Mouse (Mus musculus): ENCODE measurements around the gene Pgbd5.

Gene Pgbd5

DNA sequence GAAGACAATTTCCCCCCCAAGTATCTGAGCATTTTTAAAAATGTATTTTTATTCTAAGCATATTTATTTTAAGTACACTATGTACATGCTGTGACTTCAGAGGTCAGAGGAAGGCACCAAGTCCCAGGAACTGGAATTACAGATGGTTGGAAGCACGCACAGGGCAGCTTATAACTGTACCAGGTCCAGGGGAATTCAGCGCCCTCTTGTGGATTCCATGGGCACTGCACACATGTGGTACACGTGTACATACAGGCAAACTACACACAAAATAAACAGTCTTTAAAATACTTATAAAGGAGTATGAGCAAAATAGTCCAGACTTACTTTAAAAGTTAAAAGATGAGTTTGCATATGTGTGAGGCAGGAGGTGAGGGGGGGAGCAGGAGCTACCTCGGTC, 45.5 kb downstream of the Pgbd5 start:
- 0 out of 2 replicates have a peak, but pooled peaks cover 4% of the 10 kb centered on the region for H3K9me3 ChIP-seq (ENCODE audit: low read length)
- no peak overlapping the region for H3K4me3 ChIP-seq (replicated peaks; ENCODE audit: low read length)
- TF ChIP-seq CTCF (conservative IDR thresholded peaks at IDR 0.05; ENCODE audit: low read length) (peak; percentile 95), NANOG (IDR thresholded peaks at IDR 0.05; ENCODE audit: borderline replicate concordance, low read length) (no peak), POU5F1 (IDR thresholded peaks at IDR 0.05; ENCODE audit: borderline replicate concordance, low read length) (no peak)
- no peaks in the 10 kb centered on the region for H3K36me3 ChIP-seq (ENCODE audit: insufficient read depth, low read length)
- peaks cover 15% of the 10 kb centered on the region for H3K4me1 ChIP-seq (replicated peaks; ENCODE audit: low read depth, low read length)
- no peaks in the 10 kb centered on the region for H3K27me3 ChIP-seq (ENCODE audit: insufficient read depth, low read length)

DNA sequence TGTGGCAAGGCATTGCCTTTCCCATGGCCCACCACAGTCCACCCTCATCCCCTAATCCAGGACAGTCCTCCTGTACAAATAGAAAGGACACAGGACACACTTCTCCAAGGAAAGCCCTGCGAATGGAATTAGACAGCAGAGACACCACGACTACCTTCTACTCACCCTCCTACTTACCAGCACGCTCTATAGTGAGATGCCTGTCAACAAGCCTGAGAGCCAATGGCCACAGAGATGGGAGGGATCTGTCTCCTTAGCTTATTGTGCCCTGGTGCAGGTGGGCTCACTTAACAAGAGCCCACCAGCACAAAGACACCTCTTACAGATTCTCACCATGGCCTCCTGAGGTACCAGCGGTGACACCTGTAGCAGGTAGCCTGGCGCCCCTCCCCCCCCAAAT, 46.4 kb downstream of the Pgbd5 start:
- Histone ChIP-seq H3K4me1 (replicated peaks; ENCODE audit: low read depth, low read length) (peaks cover 8% of the 10 kb centered on the region; the same call in 1 of the 2 replicates), H3K4me3 (replicated peaks; ENCODE audit: low read length) (no peak overlapping the region), H3K27me3 (ENCODE audit: insufficient read depth, low read length) (no peaks in the 10 kb centered on the region), H3K9me3 (ENCODE audit: low read length) (peaks cover 13% of the 10 kb centered on the region), H3K36me3 (ENCODE audit: insufficient read depth, low read length) (no peaks in the 10 kb centered on the region)
- no peak for TF ChIP-seq NANOG (IDR thresholded peaks at IDR 0.05; ENCODE audit: borderline replicate concordance, low read length)
- no peak for TF ChIP-seq POU5F1 (IDR thresholded peaks at IDR 0.05; ENCODE audit: borderline replicate concordance, low read length)
- TF ChIP-seq CTCF (conservative IDR thresholded peaks at IDR 0.05; ENCODE audit: low read length) = no peak

DNA sequence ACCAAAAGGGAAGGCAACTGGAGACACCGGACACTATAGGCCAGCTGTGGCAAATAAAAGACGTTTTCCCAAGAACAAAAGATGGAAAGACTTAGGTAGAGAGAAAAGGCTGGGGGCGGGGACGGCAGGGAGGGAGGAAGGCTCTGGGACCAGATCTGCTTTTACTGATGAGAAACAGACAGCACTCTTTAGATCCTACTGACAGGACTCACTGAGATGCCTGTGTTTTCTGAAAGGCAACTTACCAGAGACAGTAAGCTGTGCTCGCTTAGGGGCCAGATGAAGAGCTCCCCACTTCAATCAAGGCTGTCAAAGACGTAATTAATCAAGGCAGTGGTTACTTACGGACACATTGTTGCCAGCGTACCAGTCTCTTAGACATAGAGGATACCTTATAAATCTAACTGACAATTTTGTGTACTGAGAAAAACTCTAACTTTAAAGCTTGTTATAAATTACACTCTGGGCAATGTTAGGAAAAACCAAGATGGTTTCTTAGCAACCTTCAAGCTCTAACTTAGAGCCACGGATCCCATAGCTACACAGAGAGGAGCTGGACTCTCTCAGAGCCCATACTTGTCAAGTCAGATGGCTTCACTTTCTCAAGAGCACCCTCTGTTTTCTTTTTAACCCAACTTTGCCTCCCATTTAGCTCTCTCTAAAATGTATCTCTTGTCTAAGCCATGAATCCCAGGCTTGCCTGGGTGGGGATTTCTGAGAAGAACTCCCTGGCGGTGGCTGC, 47.0 kb downstream of the Pgbd5 start:
- Histone ChIP-seq H3K4me1 (replicated peaks; ENCODE audit: low read depth, low read length) (peaks cover 8% of the 10 kb centered on the region; the same call in 1 of the 2 replicates), H3K4me3 (replicated peaks; ENCODE audit: low read length) (no peak overlapping the region)
- TF ChIP-seq NANOG (IDR thresholded peaks at IDR 0.05; ENCODE audit: borderline replicate concordance, low read length) = no peak
- TF ChIP-seq POU5F1 (IDR thresholded peaks at IDR 0.05; ENCODE audit: borderline replicate concordance, low read length) = no peak
- no peak for TF ChIP-seq CTCF (conservative IDR thresholded peaks at IDR 0.05; ENCODE audit: low read length)

DNA sequence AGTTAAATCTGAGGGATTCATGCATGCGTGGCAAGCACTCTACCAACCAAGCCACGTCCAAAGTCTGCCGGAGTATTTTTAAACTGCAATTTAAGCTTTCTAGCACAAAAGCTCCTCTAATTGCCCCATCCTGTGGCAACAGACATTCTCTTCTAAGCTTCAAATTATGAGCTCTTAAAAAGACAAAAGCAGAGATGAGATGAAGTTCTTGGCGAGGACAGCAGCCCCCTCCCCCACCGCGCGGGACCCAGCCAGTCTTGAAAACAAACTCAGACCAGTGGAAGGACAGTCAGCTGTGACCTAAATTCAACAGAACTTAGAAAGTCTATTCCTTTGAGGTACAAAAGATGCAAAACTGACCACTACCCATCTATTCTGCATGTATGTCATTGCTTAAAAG, 48.3 kb downstream of the Pgbd5 start:
- no peak for TF ChIP-seq CTCF (conservative IDR thresholded peaks at IDR 0.05; ENCODE audit: low read length)
- no peak for TF ChIP-seq NANOG (IDR thresholded peaks at IDR 0.05; ENCODE audit: borderline replicate concordance, low read length)
- Histone ChIP-seq H3K36me3 (ENCODE audit: insufficient read depth, low read length) (no peaks in the 10 kb centered on the region), H3K4me1 (replicated peaks; ENCODE audit: low read depth, low read length) (peaks cover 8% of the 10 kb centered on the region; the same call in 1 of the 2 replicates), H3K9me3 (ENCODE audit: low read length) (peaks cover 31% of the 10 kb centered on the region), H3K4me3 (replicated peaks; ENCODE audit: low read length) (no peak overlapping the region), H3K27me3 (ENCODE audit: insufficient read depth, low read length) (no peaks in the 10 kb centered on the region)

More for the DNA sequence above, 47.0 kb downstream of the Pgbd5 start:
- no peaks in the 10 kb centered on the region for H3K36me3 ChIP-seq (ENCODE audit: insufficient read depth, low read length)
- peaks cover 19% of the 10 kb centered on the region for H3K9me3 ChIP-seq (ENCODE audit: low read length)
- H3K27me3 ChIP-seq (ENCODE audit: insufficient read depth, low read length) = no peaks in the 10 kb centered on the region

DNA sequence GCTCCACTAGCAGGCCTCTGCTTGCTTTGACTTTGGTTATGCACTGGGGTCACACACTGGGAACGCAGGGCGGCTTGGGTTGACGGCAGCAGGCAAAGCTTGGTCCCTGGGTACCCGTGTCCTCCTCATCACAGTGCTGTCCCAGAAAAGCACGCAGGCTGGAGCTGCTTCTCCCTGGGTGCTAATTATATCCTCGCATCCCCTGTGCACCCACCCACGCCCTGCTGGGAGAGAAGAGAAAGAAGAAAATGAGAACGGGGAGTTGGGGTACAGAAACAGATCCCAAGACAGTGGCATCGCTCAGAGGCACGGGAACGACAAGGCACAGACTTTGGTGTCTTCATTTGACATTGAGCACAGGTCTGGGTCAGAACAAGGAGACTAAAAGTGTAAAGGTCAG, 50.0 kb downstream of the Pgbd5 start:
- TF ChIP-seq CTCF (conservative IDR thresholded peaks at IDR 0.05; ENCODE audit: low read length) (no peak), POU5F1 (IDR thresholded peaks at IDR 0.05; ENCODE audit: borderline replicate concordance, low read length) (no peak), NANOG (IDR thresholded peaks at IDR 0.05; ENCODE audit: borderline replicate concordance, low read length) (no peak)
- peaks cover 48% of the 10 kb centered on the region for H3K9me3 ChIP-seq (ENCODE audit: low read length)
- H3K27me3 ChIP-seq (ENCODE audit: insufficient read depth, low read length) = no peaks in the 10 kb centered on the region
- peaks cover 8% of the 10 kb centered on the region; the same call in 1 of the 2 replicates for H3K4me1 ChIP-seq (replicated peaks; ENCODE audit: low read depth, low read length)
- no peaks in the 10 kb centered on the region for H3K36me3 ChIP-seq (ENCODE audit: insufficient read depth, low read length)
- no peak overlapping the region for H3K4me3 ChIP-seq (replicated peaks; ENCODE audit: low read length)

DNA sequence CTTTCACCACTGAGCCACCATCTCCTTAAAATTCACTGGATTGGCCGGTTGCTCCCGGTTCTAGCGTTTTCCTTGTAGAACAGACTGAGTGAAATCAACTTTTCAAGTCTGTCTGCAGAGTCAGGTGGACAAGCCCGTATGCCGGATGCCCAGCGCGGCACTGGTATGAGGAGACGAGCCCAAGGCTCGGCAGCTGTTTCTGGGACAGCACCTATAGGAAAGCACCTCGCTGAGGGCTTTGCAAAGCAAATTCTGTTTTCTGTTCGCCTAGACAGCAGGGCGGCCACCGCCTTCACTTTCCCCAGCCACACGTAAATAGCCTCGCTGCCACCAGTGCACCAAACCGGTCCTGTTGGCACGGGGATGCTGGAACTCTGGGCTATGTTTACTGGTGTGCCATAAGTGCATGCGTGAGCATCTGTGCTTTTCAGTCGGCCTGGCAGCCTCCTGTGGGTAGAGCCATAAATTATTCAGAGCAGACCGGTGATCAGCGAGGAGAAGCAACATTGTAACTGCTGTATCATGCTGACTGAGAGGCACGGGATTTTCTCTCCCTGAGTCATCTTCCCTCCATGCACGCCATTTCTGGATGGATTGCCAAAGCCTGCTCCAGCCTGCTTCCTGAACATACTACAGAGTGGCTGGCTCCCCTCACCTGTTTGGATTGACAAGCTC, 53.1 kb downstream of the Pgbd5 start:
- Histone ChIP-seq H3K9me3 (ENCODE audit: low read length) (peaks cover 64% of the 10 kb centered on the region), H3K27me3 (ENCODE audit: insufficient read depth, low read length) (no peaks in the 10 kb centered on the region), H3K4me1 (replicated peaks; ENCODE audit: low read depth, low read length) (no peaks in the 10 kb centered on the region), H3K4me3 (replicated peaks; ENCODE audit: low read length) (no peak overlapping the region), H3K36me3 (ENCODE audit: insufficient read depth, low read length) (no peaks in the 10 kb centered on the region)
- no peak for TF ChIP-seq CTCF (conservative IDR thresholded peaks at IDR 0.05; ENCODE audit: low read length)
- TF ChIP-seq POU5F1 (IDR thresholded peaks at IDR 0.05; ENCODE audit: borderline replicate concordance, low read length) = no peak
- TF ChIP-seq NANOG (IDR thresholded peaks at IDR 0.05; ENCODE audit: borderline replicate concordance, low read length) = no peak

DNA sequence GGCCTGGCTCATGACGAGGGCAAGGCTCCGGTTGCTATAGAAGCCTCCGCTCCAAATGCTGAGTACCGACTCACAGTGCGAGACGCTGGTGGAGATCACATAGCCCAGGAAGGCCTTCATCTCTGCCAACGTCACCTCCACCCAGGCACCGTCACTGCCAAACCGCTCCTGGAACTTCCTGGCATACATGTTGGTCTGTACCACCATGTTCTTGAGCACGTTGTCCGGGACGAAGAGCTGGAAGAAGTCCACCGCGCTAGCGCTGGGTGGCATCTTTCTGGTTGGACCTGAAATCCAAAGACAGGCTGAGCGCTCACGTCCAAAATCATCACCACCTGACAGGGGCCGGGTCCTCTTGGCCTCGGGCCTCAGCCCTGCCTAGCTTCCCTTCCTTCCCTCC, 55.1 kb downstream of the Pgbd5 start:
- H3K27me3 ChIP-seq (ENCODE audit: insufficient read depth, low read length) = no peaks in the 10 kb centered on the region
- H3K36me3 ChIP-seq (ENCODE audit: insufficient read depth, low read length) = no peaks in the 10 kb centered on the region
- TF ChIP-seq POU5F1 (IDR thresholded peaks at IDR 0.05; ENCODE audit: borderline replicate concordance, low read length) (no peak), NANOG (IDR thresholded peaks at IDR 0.05; ENCODE audit: borderline replicate concordance, low read length) (no peak), CTCF (conservative IDR thresholded peaks at IDR 0.05; ENCODE audit: low read length) (no peak)
- H3K9me3 ChIP-seq (ENCODE audit: low read length) = peaks cover 61% of the 10 kb centered on the region
- H3K4me3 ChIP-seq (replicated peaks; ENCODE audit: low read length) = no peak overlapping the region
- no peaks in the 10 kb centered on the region for H3K4me1 ChIP-seq (replicated peaks; ENCODE audit: low read depth, low read length)

DNA sequence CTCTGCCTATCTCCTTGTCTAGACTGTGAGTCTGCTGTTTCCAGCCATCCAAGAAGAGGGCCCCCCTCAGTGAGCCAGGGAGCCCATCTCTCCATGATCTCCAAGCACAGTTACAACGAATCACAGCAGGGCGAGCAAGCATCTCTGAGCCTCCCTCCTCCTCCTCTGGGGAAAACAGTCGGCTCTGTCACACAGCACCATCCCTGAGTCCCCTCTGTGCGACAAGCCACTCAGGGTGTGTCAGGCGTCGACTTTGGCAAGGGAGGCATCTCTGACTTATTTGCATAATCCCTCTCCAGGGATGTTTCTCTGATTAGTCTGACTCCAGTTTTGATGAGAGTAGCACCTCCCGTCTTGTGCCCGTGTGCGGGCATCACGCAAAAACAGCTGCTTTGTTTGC, 57.2 kb downstream of the Pgbd5 start:
- H3K4me3 ChIP-seq (replicated peaks; ENCODE audit: low read length) = no peak overlapping the region
- no peaks in the 10 kb centered on the region for H3K36me3 ChIP-seq (ENCODE audit: insufficient read depth, low read length)
- peaks cover 43% of the 10 kb centered on the region for H3K9me3 ChIP-seq (ENCODE audit: low read length)
- TF ChIP-seq NANOG (IDR thresholded peaks at IDR 0.05; ENCODE audit: borderline replicate concordance, low read length) (no peak), POU5F1 (IDR thresholded peaks at IDR 0.05; ENCODE audit: borderline replicate concordance, low read length) (no peak), CTCF (conservative IDR thresholded peaks at IDR 0.05; ENCODE audit: low read length) (no peak)
- H3K4me1 ChIP-seq (replicated peaks; ENCODE audit: low read depth, low read length) = no peaks in the 10 kb centered on the region
- H3K27me3 ChIP-seq (ENCODE audit: insufficient read depth, low read length) = no peaks in the 10 kb centered on the region
